Mouse (Mus musculus): ENCODE data around the gene Sh3bgrl2.

- TF ChIP-seq POLR2A (IDR thresholded peaks at IDR 0.05; ENCODE audit: low read depth, low read length): no peak
- TF ChIP-seq CTCF (IDR thresholded peaks at IDR 0.05; ENCODE audit: extremely low read depth, insufficient read length, insufficient replicate concordance, low read depth, low read length): no peak
Observed at GRCm38 (mm10) chr9:83589063-83589462, 40.9 kb downstream of the Sh3bgrl2 start.
